Mouse (Mus musculus): ENCODE data around the gene Lag3. TPM values are rescaled to one million over a fixed set of nuclear protein-coding genes. Genes with fewer than 3 reads are reported as not detected.
A peak's percentile ranks its signal among the peaks of the same experiment; 100 is the strongest.

The Lag3 gene
- polyA plus RNA-seq, 1 experiment from 2014 or later: 0.40 TPM

- ATAC-seq: no peak
- Histone ChIP-seq H3K36me3 (replicated peaks; ENCODE audit: insufficient read depth, low read length) (no peaks in the 10 kb centered on the region), H3K27me3 (ENCODE audit: insufficient read depth, low read length) (peaks cover 23% of the 10 kb centered on the region), H3K4me3 (ENCODE audit: low read depth, low read length) (no peak overlapping the region), H3K9ac (replicated peaks) (no peak overlapping the region), H3K4me1 (ENCODE audit: insufficient read depth) (peaks cover 11% of the 10 kb centered on the region), H3K27ac (ENCODE audit: low read depth) (peak overlapping the region; percentile 34; the same call in 1 of the 2 replicates), H3K4me2 (ENCODE audit: low read depth, low read length) (no peak overlapping the region), H3K9me3 (ENCODE audit: low read length) (no peaks in the 10 kb centered on the region)
- DNase-seq: no peak
- 28% methylated on average over 4 of the region's 4 CpGs for WGBS (ENCODE audit: insufficient replicate concordance)
- TF ChIP-seq EP300 (IDR thresholded peaks at IDR 0.05; ENCODE audit: low read depth): no peak
- no peak for TF ChIP-seq CTCF (IDR thresholded peaks at IDR 0.05; ENCODE audit: low read depth)
Observed at GRCm38 (mm10) chr6:124921539-124921938, 10.0 kb upstream of the Lag3 start.

GRCm38 (mm10) chr6:124920318-124921085, 9.0 kb upstream of the Lag3 start:
- DNase-seq: no peak
- Histone ChIP-seq H3K36me3 (replicated peaks; ENCODE audit: insufficient read depth, low read length) (no peaks in the 10 kb centered on the region), H3K4me2 (ENCODE audit: low read depth, low read length) (peak overlapping the region; percentile 58), H3K9me3 (ENCODE audit: low read length) (no peaks in the 10 kb centered on the region), H3K4me3 (ENCODE audit: low read depth, low read length) (no peak overlapping the region), H3K27me3 (ENCODE audit: insufficient read depth, low read length) (peaks cover 32% of the 10 kb centered on the region), H3K27ac (ENCODE audit: low read depth) (peak overlapping the region; percentile 70), H3K9ac (replicated peaks) (no peak overlapping the region), H3K4me1 (ENCODE audit: insufficient read depth) (peaks cover 13% of the 10 kb centered on the region)
- TF ChIP-seq CTCF (IDR thresholded peaks at IDR 0.05; ENCODE audit: low read depth): no peak
- TF ChIP-seq EP300 (IDR thresholded peaks at IDR 0.05; ENCODE audit: low read depth): no peak
- 41% methylated on average over 9 of the region's 9 CpGs for WGBS (ENCODE audit: insufficient replicate concordance)
- ATAC-seq: no peak

GRCm38 (mm10) chr6:124919695-124920317, 8.3 kb upstream of the Lag3 start, which contains the start of gene Ptms:
Gene Ptms, minus strand, starts transcription at chr6:124920103.
- peak within 1 kb of the TSS; percentile 77 for H3K4me2 ChIP-seq (ENCODE audit: low read depth, low read length)
- H3K27ac ChIP-seq (ENCODE audit: low read depth): peak within 1 kb of the TSS; percentile 70
- H3K9ac ChIP-seq (replicated peaks): no peak within 1 kb of the TSS
- WGBS (ENCODE audit: insufficient replicate concordance): 15% methylated on average over 13 of the region's 13 CpGs
- H3K27me3 ChIP-seq (ENCODE audit: insufficient read depth, low read length): peaks cover 37% of the 10 kb centered on the region
- peak within 1 kb of the TSS; percentile 27 for H3K4me3 ChIP-seq (ENCODE audit: low read depth, low read length)
- peaks cover under 1% of the 10 kb centered on the region; the same call in 1 of the 2 replicates for H3K36me3 ChIP-seq (replicated peaks; ENCODE audit: insufficient read depth, low read length)
- DNase-seq: peak; percentile 83
- peak; percentile 70 for ATAC-seq
- TF ChIP-seq CTCF (IDR thresholded peaks at IDR 0.05; ENCODE audit: low read depth) (no peak), EP300 (IDR thresholded peaks at IDR 0.05; ENCODE audit: low read depth) (peak; percentile 41; the same call in 1 of the 2 replicates)
- no peaks in the 10 kb centered on the region for H3K9me3 ChIP-seq (ENCODE audit: low read length)
- peaks cover 18% of the 10 kb centered on the region for H3K4me1 ChIP-seq (ENCODE audit: insufficient read depth)

GRCm38 (mm10) chr6:124918890-124919627, 7.6 kb upstream of the Lag3 start:
- WGBS (ENCODE audit: insufficient replicate concordance): 23% methylated on average over 13 of the region's 14 CpGs
- H3K9me3 ChIP-seq (ENCODE audit: low read length): no peaks in the 10 kb centered on the region
- peaks cover 37% of the 10 kb centered on the region for H3K27me3 ChIP-seq (ENCODE audit: insufficient read depth, low read length)
- TF ChIP-seq EP300 (IDR thresholded peaks at IDR 0.05; ENCODE audit: low read depth) (no peak), CTCF (IDR thresholded peaks at IDR 0.05; ENCODE audit: low read depth) (no peak)
- peak overlapping the region; percentile 77 for H3K4me2 ChIP-seq (ENCODE audit: low read depth, low read length)
- DNase-seq (no peak), ATAC-seq (no peak)
- peak overlapping the region; percentile 27 for H3K4me3 ChIP-seq (ENCODE audit: low read depth, low read length)
- no peak overlapping the region for H3K9ac ChIP-seq (replicated peaks)
- peaks cover 7% of the 10 kb centered on the region; the same call in 1 of the 2 replicates for H3K36me3 ChIP-seq (replicated peaks; ENCODE audit: insufficient read depth, low read length)
- H3K4me1 ChIP-seq (ENCODE audit: insufficient read depth): peaks cover 20% of the 10 kb centered on the region
- H3K27ac ChIP-seq (ENCODE audit: low read depth): 0 out of 2 replicates have a peak overlapping the region, but pooled peaks have one; percentile 96

- Histone ChIP-seq H3K4me3 (ENCODE audit: low read depth, low read length) (peak overlapping the region; percentile 78), H3K27ac (ENCODE audit: low read depth) (peak overlapping the region; percentile 96), H3K27me3 (ENCODE audit: insufficient read depth, low read length) (peaks cover 37% of the 10 kb centered on the region), H3K36me3 (replicated peaks; ENCODE audit: insufficient read depth, low read length) (peaks cover 12% of the 10 kb centered on the region; the same call in 1 of the 2 replicates), H3K9me3 (ENCODE audit: low read length) (no peaks in the 10 kb centered on the region), H3K4me1 (ENCODE audit: insufficient read depth) (peaks cover 22% of the 10 kb centered on the region), H3K4me2 (ENCODE audit: low read depth, low read length) (peak overlapping the region; percentile 77), H3K9ac (replicated peaks) (peak overlapping the region; percentile 85)
- 23% methylated on average over 7 of the region's 7 CpGs for WGBS (ENCODE audit: insufficient replicate concordance)
- no peak for ATAC-seq
- TF ChIP-seq EP300 (IDR thresholded peaks at IDR 0.05; ENCODE audit: low read depth) (no peak), CTCF (IDR thresholded peaks at IDR 0.05; ENCODE audit: low read depth) (no peak)
- DNase-seq: no peak
Observed at GRCm38 (mm10) chr6:124918331-124918690, 6.8 kb upstream of the Lag3 start.
